Mouse (Mus musculus): Measurements from ENCODE around the gene Trim17. TPM values are rescaled to one million over a fixed set of nuclear protein-coding genes. Genes with fewer than 3 reads are reported as not detected.

Gene Trim17
- polyA plus RNA-seq, 1 experiment = 7.4 TPM

- TF ChIP-seq CTCF (IDR thresholded peaks at IDR 0.05; ENCODE audit: extremely low read depth, insufficient read depth, low read length) (no peak), POLR2A (IDR thresholded peaks at IDR 0.05; ENCODE audit: extremely low read depth, insufficient read depth, low read length) (no peak)
- no peak overlapping the region for H3K4me3 ChIP-seq (ENCODE audit: insufficient read depth, low read length)
- H3K4me1 ChIP-seq (ENCODE audit: control insufficient read depth, insufficient read depth, low read length) = no peaks in the 10 kb centered on the region
- H3K27ac ChIP-seq (ENCODE audit: insufficient read depth, low read length) = no peak overlapping the region
These were observed 27.4 kb upstream of the Trim17 start for GRCm38 (mm10) chr11:58927053-58927452.

GRCm38 (mm10) chr11:58927790-58928651 lies 26.5 kb upstream of the Trim17 start:
- TF ChIP-seq POLR2A (IDR thresholded peaks at IDR 0.05; ENCODE audit: extremely low read depth, insufficient read depth, low read length) (no peak), CTCF (IDR thresholded peaks at IDR 0.05; ENCODE audit: extremely low read depth, insufficient read depth, low read length) (peak; percentile 60)
- Histone ChIP-seq H3K27ac (ENCODE audit: insufficient read depth, low read length) (no peak overlapping the region), H3K4me3 (ENCODE audit: insufficient read depth, low read length) (0 out of 2 replicates have a peak overlapping the region, but pooled peaks have one; percentile 0), H3K4me1 (ENCODE audit: control insufficient read depth, insufficient read depth, low read length) (no peaks in the 10 kb centered on the region)

GRCm38 (mm10) chr11:58929055-58929454 lies 25.4 kb upstream of the Trim17 start:
- Histone ChIP-seq H3K27ac (ENCODE audit: insufficient read depth, low read length) (no peak overlapping the region), H3K4me3 (ENCODE audit: insufficient read depth, low read length) (no peak overlapping the region), H3K4me1 (ENCODE audit: control insufficient read depth, insufficient read depth, low read length) (no peaks in the 10 kb centered on the region)
- TF ChIP-seq CTCF (IDR thresholded peaks at IDR 0.05; ENCODE audit: extremely low read depth, insufficient read depth, low read length) (no peak), POLR2A (IDR thresholded peaks at IDR 0.05; ENCODE audit: extremely low read depth, insufficient read depth, low read length) (no peak)

DNA sequence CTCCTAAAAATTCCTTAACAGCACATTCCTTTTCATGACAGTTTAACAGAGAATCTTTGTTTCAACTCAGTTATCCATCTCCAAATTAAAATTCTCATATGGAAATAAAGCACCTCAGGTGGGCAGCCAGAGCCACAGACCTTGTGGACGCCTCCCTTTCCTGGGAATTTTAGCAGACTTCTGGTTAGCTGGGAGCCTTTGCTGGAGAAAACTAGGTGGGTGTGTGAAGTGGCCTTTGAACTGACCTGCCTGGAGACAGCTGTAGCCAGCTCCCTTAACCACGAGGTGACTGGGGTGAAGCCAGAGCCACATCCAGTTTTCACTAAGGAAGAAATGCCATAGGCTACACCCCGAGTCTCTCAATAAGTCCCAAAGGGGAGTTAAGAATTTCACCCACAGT lies 24.8 kb upstream of the Trim17 start:
- Histone ChIP-seq H3K4me3 (ENCODE audit: insufficient read depth, low read length) (no peak overlapping the region), H3K4me1 (ENCODE audit: control insufficient read depth, insufficient read depth, low read length) (no peaks in the 10 kb centered on the region), H3K27ac (ENCODE audit: insufficient read depth, low read length) (no peak overlapping the region)
- TF ChIP-seq CTCF (IDR thresholded peaks at IDR 0.05; ENCODE audit: extremely low read depth, insufficient read depth, low read length) = no peak
- no peak for TF ChIP-seq POLR2A (IDR thresholded peaks at IDR 0.05; ENCODE audit: extremely low read depth, insufficient read depth, low read length)

DNA sequence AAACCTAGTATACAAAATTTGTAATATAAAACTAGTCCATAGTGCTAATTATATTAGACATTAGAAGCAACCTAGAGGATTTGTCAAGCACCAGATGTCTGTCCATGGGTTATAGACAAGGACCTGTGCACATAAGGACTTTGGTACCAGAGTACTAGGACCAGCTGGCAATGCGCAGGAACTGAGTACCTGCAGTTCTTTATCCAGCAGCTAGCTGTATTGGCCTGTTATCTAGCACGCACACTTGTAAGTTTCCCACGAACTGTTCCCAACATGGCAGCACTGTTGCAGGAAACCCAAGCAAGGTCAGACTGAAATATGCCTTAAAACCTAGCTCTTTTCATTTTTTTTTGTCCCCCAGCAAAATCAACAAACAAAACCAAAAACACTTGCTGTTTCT lies 24.2 kb upstream of the Trim17 start:
- Histone ChIP-seq H3K27ac (ENCODE audit: insufficient read depth, low read length) (no peak overlapping the region), H3K4me3 (ENCODE audit: insufficient read depth, low read length) (no peak overlapping the region), H3K4me1 (ENCODE audit: control insufficient read depth, insufficient read depth, low read length) (no peaks in the 10 kb centered on the region)
- TF ChIP-seq POLR2A (IDR thresholded peaks at IDR 0.05; ENCODE audit: extremely low read depth, insufficient read depth, low read length) (no peak), CTCF (IDR thresholded peaks at IDR 0.05; ENCODE audit: extremely low read depth, insufficient read depth, low read length) (no peak)

- Histone ChIP-seq H3K4me3 (ENCODE audit: insufficient read depth, low read length) (no peak overlapping the region), H3K27ac (ENCODE audit: insufficient read depth, low read length) (no peak overlapping the region), H3K4me1 (ENCODE audit: control insufficient read depth, insufficient read depth, low read length) (peaks cover 2% of the 10 kb centered on the region; the same call in 1 of the 2 replicates)
- no peak for TF ChIP-seq POLR2A (IDR thresholded peaks at IDR 0.05; ENCODE audit: extremely low read depth, insufficient read depth, low read length)
- 0 out of 2 replicates have a peak, but pooled peaks have one; percentile 1 for TF ChIP-seq CTCF (IDR thresholded peaks at IDR 0.05; ENCODE audit: extremely low read depth, insufficient read depth, low read length)
These were observed 22.9 kb upstream of the Trim17 start for GRCm38 (mm10) chr11:58931576-58931975.

DNA sequence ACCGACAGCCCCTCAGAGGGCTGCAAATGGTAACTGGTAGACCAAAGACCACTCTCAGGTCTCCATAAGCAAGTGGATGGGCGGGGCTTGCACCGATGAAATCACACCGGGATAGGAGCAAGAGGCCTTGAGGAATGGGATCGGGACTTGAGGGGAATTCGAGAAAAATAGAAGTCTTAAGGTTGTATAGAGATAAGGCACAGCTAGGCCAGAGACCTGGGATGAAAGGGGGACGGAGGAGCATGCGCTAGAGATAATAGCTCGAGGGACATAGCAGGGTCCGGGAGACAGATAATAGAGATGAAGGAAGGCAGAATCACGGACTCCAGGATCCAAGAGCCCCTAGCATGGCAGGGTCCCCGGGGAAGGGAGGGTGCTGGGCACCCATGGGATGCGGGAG lies 16.6 kb upstream of the Trim17 start:
- Histone ChIP-seq H3K4me1 (ENCODE audit: control insufficient read depth, insufficient read depth, low read length) (peaks cover 3% of the 10 kb centered on the region; the same call in 1 of the 2 replicates), H3K27ac (ENCODE audit: insufficient read depth, low read length) (peak overlapping the region; percentile 90), H3K4me3 (ENCODE audit: insufficient read depth, low read length) (peak overlapping the region; percentile 95)
- TF ChIP-seq CTCF (IDR thresholded peaks at IDR 0.05; ENCODE audit: extremely low read depth, insufficient read depth, low read length) = no peak
- TF ChIP-seq POLR2A (IDR thresholded peaks at IDR 0.05; ENCODE audit: extremely low read depth, insufficient read depth, low read length) = no peak

GRCm38 (mm10) chr11:58938322-58939087 lies 16.0 kb upstream of the Trim17 start, which contains the start of gene Rnf187:
Gene Rnf187 (minus strand): TSS chr11:58938916.
- Histone ChIP-seq H3K27ac (ENCODE audit: insufficient read depth, low read length) (peak within 1 kb of the TSS; percentile 90), H3K4me1 (ENCODE audit: control insufficient read depth, insufficient read depth, low read length) (peaks cover 3% of the 10 kb centered on the region; the same call in 1 of the 2 replicates), H3K4me3 (ENCODE audit: insufficient read depth, low read length) (peak within 1 kb of the TSS; percentile 95)
- TF ChIP-seq CTCF (IDR thresholded peaks at IDR 0.05; ENCODE audit: extremely low read depth, insufficient read depth, low read length) (no peak), POLR2A (IDR thresholded peaks at IDR 0.05; ENCODE audit: extremely low read depth, insufficient read depth, low read length) (peak; percentile 94)

DNA sequence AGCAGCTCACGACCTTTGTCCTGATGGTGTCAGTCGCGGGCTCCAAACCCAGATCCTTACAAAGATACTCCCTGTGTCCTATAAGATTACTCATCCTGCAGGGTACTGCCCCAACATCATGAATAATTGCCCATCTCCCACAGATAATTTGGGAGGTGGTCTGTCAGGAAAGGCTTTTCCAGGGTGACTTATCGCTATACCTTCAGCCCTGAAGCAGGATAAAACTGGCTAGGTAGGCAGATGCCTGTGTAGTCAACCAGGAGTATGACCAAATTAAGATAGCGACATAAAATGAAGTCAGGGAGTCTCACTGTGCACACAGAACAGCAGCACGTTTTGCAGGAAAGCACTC lies 15.4 kb upstream of the Trim17 start:
- Histone ChIP-seq H3K27ac (ENCODE audit: insufficient read depth, low read length) (peak overlapping the region; percentile 86), H3K4me1 (ENCODE audit: control insufficient read depth, insufficient read depth, low read length) (peaks cover 3% of the 10 kb centered on the region; the same call in 1 of the 2 replicates)
- no peak for TF ChIP-seq POLR2A (IDR thresholded peaks at IDR 0.05; ENCODE audit: extremely low read depth, insufficient read depth, low read length)
- no peak for TF ChIP-seq CTCF (IDR thresholded peaks at IDR 0.05; ENCODE audit: extremely low read depth, insufficient read depth, low read length)

More for the DNA sequence above, 15.4 kb upstream of the Trim17 start:
- peak overlapping the region; percentile 95 for H3K4me3 ChIP-seq (ENCODE audit: insufficient read depth, low read length)
